Mouse (Mus musculus) urinary bladder, postnatal 10 days (tissue): ENCODE measurements around the gene Scfd2.

Experiments used
- DNase-seq: peaks from one replicate; pipeline ENCODE4 v3.0.0; 2022; ENCODE audit warnings: low spot score

Scfd2 gene

DNA sequence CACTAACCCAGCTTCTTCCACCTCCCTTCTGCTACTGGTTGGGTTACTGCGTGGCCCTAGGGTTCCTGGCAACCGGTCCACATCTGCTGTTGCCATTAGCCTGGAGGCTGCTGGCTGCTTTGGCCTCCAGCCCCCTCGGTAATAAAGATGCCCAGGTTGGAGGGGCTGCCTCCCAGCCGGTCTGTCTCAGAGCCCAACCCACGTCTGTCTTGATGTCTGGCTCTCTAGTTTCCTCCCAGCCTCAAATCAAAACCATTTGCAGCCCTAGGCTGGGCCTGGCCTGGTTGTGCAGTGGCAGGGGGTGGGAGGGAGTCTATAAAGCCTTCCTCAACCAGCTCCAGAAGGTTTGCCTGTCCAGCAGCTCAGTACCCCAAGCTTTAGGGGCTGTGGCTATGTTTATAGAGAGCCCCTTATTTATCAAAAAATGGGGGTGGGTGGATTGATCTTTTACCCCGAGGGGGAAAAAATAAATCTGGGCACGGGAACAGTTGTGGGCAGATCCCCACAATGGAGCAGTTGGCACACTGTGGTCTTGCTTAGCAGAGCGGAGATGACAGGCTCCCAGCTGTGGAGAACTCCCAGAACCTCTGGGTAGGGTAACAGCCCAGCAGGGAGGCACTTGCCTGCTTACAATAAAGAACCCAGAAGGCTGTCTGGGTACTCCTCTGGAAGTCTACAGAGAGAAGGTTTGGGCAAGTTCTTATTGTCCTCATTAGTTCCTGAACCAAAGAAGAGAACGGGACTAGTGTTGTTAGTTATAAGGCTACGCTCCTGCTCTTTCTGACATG is 329.8 kb downstream of the Scfd2 start:
- no peak for DNase-seq

DNA sequence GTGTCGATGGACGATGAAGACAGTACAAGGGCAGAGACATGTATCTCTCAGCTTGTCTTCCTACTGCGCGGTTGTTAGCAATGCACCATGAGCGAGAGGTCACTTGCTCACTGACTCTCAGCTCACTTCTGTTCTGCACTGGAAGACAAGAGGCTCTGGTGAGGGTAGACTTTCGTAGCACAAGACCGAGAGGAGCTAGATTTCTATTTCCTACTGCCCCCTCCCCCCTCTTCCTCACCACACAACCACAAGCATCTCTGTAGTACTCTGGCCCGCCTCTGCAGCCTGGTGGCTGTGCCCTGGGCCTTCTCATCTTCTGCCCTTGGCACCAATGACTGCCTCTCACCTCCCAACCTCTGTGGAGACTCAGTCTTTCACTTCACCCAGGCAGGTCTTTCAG is 331.1 kb downstream of the Scfd2 start:
- DNase-seq: no peak

DNA sequence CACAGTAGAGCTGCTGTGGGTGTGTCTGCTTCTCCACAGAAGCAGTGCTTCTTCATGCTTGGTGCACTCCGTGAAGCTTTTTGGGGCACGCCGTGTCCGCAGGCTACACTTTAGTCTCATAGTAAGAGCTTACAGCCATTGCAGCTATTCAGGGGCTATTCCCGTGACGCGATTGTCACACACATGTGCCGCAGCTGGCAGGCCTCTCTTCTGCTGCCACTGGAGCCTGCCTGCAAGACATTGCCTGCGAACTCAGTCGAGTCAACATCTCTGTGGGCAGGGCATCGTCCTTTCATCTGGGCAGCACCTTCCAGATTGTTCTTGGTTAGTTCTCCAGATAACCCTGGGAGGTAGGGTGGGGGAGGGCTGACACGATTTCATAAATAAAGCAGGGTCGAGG is 331.8 kb downstream of the Scfd2 start:
- DNase-seq: no peak

GRCm38 (mm10) chr5:74198446-74198845 is 333.1 kb downstream of the Scfd2 start:
- no peak for DNase-seq

DNA sequence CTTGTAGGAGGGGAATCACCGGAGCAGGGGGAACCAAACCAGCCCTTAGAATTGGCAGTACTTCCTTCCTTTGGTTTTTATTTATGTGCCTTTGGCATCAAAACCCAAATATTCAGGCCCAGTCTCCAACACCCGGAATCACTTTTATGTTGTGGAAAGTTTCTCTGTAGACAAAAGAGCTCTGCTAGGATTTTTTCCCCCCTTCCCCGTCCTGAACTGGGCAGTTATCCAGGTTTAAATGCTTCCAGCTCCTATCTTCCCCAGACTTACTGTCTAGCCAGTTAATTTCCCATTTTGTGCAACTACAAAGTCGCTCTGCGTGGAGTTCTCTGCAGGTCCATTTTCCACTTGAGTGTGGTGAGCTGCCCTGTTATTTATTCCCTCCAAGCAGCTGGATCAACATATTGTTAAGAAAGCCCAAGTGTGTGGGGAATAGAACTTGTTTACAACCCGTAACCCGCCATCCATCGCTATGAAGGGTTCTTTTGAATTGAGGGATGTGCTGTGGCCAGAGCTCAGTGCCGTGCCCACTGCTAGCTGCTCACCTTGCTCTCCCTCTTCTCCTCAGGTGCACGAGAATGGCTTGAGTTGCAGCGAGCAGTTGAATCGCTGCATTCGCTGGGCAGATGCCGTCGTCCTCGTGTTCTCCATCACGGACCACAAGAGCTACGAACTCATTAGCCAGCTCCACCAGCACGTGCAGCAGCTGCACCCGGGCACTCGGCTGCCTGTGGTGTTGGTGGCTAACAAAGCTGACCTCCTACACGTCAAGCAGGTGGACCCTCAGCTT is 333.8 kb downstream of the Scfd2 start:
- DNase-seq: no peak

DNA sequence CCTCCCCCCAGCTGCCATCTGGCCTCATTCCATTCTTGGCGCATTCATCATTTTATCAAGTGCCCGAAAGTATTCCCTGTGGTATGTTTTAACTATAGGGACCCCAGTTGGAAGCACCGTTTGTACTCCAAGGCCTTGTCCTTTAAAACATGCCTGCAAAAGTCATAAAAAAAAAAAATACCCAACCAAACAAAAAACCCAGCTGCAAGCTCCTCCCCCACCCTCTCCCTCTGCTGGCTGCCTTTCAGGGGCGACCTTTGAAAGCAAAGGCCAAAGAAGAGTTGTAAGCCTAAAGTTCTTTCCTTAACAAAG is 335.3 kb downstream of the Scfd2 start:
- no peak for DNase-seq

GRCm38 (mm10) chr5:74195614-74196306 is 335.8 kb downstream of the Scfd2 start:
- no peak for DNase-seq

- DNase-seq: peak; percentile 74
These were observed 336.5 kb downstream of the Scfd2 start, which contains the start of gene Rasl11b for GRCm38 (mm10) chr5:74194841-74195613. Rasl11b (plus strand) TSS chr5:74195286.

DNA sequence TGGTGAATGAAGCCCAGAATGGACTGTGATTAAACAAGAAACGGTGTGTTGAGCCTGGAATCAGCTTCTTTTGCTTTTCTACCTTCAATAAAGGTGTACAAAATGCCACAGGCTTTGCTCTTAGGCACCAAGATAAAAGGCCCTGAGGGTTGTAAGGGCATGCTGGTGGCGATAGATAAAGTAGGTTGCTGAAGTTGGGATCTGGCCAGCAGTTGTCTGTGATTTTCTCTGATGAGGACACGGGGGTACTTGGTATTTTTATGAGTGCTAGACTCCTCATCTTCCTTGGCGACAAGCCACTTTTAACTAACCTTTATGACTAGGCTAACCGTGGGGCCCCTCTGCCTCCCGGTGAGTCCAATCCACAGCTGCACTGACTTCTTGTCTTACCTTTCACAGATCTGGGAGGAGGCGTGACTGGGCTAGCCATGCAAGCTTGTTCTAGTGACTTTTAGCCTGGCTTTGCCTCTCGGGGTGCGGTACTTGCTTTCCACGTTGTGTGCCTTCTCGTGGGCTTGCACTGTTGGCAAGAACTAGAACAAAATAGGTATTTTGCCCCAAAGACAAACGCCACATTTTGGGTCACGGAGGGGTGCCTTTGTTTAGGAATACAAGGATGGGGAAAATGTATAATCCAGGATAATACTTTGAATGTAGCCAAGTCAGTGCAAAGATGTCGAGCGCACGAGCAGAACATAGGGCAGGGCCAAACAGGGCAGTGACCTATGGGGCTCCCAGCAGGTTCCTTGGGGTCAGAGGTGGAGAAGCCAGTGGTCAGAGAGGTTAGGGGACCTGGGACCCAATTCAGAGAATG is 337.3 kb downstream of the Scfd2 start:
- DNase-seq: no peak

- DNase-seq: no peak
These were observed 337.9 kb downstream of the Scfd2 start for GRCm38 (mm10) chr5:74193626-74194025.

DNA sequence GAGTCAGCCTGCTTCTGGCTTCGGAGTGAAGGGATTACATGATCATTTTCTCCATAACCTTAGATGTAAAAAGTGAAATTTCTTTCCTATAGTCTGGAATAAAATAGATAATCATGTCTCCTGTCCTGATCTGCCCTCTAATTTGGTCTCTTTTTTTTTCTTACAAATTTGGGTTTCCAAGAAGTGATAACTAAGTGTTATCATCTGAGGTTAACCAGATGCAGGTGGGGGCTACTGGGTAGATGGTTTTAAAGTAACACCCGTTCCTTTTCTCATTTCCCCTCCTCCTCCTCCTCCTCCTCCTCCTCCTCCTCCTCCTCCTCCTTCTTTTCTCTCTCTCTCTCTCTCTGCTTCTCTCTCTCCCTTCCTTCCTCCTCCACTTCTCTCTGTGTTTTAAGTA is 338.6 kb downstream of the Scfd2 start:
- no peak for DNase-seq

- DNase-seq: no peak
These were observed 340.6 kb downstream of the Scfd2 start for GRCm38 (mm10) chr5:74190911-74191310.

- no peak for DNase-seq
These were observed 341.4 kb downstream of the Scfd2 start for GRCm38 (mm10) chr5:74190161-74190491.

DNA sequence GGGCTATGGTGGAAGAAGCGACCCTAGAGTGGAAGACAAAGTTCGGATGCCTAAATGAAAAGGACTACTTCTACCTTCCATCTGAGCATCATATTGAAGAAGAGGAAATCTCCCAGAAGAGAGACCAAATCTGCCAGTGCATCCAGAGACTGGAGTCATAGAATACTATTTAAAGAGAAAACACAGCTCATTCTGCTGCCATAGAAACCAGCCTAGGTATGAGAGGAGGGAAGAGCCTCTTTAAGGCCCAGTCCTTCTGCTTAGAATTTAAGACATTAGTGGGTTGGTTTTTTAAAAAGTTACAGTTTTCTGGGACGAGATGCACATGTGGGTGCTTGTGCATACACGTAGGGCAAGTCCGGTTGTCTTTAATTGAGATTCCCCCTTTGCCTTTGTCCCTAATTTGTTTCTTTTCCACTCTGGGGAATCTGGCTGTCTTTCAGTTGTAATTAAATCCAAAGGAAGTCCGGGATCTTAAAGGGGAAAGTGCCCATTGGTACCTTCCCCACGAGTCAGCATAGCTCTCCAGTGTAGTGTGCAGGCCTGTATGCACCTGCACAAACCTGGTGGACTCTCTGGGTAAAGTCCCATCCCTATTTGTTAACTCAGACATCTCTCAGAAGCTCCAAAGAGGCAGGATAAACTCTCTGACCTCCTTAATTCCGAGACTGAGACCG is 341.9 kb downstream of the Scfd2 start:
- no peak for DNase-seq

DNA sequence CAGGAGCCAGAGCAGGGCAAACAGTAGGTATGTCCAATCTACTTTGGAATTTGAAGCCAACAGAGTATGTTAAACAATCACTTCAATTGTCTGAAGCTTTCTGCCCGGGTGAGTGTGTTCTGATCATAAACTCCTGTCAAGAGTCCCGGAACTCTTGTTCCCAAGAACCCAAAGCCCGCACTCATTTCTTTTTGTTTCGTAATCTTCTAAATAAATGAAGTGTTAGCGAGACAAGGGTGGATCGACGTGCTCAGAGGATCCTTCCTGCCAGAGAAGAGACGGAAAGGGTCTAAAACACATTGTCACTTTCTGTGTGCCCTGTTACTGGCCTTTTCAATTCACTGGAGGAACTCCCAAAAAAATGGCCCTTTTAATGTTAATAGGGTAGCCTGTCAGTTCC is 342.7 kb downstream of the Scfd2 start:
- no peak for DNase-seq

GRCm38 (mm10) chr5:74188076-74188475 is 343.5 kb downstream of the Scfd2 start:
- DNase-seq: no peak

GRCm38 (mm10) chr5:74184607-74185006 is 347.0 kb downstream of the Scfd2 start:
- no peak for DNase-seq

DNA sequence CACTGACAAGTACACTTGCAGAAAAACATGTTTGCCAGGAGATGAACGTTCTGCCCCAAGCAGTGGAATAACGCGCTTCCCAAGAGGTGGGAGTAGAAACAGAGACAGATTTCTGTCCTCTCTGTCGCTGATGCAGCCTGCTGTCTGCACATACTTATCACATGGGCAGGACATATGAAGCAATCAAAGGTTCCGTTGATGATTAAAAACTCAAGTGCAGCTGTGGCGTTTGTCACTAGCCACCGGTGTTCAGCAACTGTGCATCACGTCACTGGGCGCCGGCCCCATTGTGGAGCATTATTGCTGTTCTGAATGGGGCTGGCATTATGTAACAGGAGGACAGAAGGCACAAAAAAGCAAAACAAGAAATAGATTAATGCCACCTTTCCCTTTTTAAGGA is 348.4 kb downstream of the Scfd2 start:
- DNase-seq: no peak

DNA sequence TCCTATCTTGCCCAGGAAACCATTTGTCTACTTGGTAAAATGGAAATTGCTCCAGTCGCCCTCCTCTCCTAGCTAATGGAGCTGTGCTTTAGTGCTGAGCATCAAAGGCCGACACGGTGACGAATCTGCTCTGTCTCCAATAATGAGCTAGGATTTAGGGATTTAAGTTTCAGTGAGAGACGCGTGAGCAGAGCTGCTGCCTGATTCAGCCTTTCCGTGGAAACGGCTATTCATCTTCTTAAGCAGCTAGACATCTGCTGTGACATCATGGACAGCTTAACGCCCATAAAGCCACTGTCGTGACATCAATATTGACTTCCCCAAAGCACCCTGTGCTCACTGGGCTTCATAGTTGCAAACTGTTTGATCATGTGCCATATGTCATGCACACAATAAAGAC is 351.3 kb downstream of the Scfd2 start:
- DNase-seq: no peak

DNA sequence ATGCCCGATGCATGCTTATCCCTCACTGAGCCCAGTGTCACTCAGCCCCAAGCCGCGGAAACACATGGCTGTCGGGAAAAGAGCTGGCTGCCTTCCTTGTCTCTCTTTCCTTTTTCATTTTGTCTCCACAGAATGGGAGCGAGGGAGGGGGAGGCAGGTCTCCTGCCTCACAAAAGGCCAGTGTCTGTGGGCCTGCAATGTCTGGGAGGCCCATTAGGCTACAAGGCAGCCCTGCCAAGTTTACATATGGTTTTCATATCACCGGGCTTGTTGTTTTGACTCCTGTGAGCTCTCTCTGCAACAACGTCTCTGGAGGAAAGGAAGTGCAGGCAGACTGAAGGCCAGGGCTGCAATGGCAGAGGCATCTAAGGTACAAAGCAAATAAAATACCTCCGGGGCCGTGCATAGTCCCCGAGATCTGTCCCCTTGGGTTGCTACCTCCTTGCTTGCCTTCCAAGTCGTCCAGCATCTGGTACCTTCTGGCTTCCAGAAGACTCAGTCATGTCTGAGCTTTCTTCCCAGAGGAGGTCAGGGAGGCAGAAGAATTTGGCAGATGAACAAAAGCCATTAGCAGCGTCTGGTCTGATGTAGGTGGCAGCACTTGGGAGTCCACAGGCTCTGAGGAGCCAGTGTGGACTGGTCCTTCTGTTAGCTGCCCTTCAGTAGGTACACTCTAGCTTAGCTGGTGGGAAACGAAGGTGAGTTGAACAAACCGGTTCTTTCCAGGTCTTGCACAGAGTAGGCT is 355.9 kb downstream of the Scfd2 start:
- no peak for DNase-seq
